Mouse (Mus musculus) erythroblast, adult 5-6 weeks (primary cell): ENCODE data around the gene Tank. TPM values are rescaled to one million over a fixed set of nuclear protein-coding genes. Genes with fewer than 3 reads are reported as not detected.

Experiments used
- ATAC-seq: replicated peaks from 2 replicates; pipeline ENCODE4 v1.8.0; 2016; ENCODE audit warnings: moderate number of reproducible peaks, mild to moderate bottlenecking, moderate TSS enrichment, inconsistent platforms; ENCODE audit not compliant: poor library complexity, low FRiP score, severe bottlenecking
- total RNA-seq, 2 experiments: library from RNA; stranded (forward) in 1 of 2; stranded (reverse) in 1 of 2; fragments of 150-400 nt in 1 of 2; fragments of 200-764, 138-1000 nt in 1 of 2; gene quantifications; 2 replicates each; pipeline versions ENCODE4 v1.2.3 to v1.2.4; 2015 to 2017; ENCODE audit warnings: low replicate concordance in 2 of 2

Tank gene
- 88.4 and 102 TPM in 2 replicates for total RNA-seq (2015; ENCODE audit: low replicate concordance)
- total RNA-seq (2017; ENCODE audit: low replicate concordance) = 65.1 and 67.1 TPM in 2 replicates

- ATAC-seq = no peak
Observed at GRCm38 (mm10) chr2:61578433-61578832, at the start of gene Tank. Gene Tank (plus strand): TSS chr2:61578585.

- ATAC-seq = no peak
Observed at GRCm38 (mm10) chr2:61532326-61532725, 46.1 kb upstream of the Tank start.

DNA sequence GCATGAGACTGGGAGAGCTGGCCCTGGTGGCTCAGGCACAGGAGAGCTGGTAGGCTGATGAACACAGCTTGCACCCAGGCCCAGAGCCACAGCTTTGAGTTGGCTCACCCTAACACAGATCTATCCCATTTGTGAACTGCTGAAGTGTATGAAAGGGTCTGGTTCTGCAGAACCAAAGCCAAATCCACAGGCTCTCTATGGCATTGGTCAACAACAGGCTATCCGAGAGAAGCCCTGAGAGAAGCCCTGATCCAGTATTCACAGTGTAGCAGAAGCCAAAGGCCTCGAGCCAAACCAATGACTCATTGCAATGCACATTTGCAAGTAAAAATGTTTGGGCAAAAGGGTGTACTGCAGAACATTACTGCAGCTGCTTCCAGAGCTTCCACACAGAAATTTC is 45.3 kb upstream of the Tank start:
- no peak for ATAC-seq

GRCm38 (mm10) chr2:61536901-61537300 is 41.5 kb upstream of the Tank start:
- ATAC-seq = no peak

DNA sequence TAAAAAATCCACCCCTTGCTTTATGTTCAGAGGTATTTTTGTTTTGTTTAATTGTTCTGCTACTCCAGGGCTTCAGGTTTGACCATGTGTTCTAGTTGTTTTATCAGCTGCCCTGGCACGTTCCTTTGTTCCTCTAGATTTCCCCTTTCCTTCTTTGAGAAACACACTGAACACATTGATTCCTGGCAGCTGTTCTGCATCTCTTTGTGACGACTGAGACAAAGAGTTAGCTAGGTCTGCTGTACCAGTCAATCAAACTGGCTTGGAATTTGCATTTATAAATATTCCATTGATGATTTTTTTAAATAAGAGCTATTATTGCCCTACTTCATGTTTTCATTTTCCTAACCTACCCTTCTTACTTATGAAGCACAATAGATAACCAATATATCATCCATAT is 39.0 kb upstream of the Tank start:
- ATAC-seq = no peak

DNA sequence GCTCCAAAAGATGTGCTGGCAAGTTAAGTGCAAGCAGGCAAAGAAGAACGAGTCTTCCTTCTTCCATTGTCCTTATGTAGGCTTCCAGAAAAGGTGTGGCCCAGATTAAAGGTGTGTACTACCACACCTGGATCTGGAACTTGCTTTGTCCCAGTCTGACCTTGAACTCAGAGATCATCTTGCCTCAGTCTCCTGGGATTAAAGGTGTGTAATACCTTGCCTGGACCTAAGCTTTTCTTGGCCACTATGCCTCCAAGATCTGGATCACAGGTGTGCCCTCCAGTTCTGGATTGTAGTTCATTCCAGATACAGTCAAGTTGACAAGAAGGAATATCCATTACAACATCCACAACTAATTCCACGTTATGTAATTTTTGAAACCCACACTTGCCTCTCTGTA is 36.0 kb upstream of the Tank start:
- no peak for ATAC-seq

DNA sequence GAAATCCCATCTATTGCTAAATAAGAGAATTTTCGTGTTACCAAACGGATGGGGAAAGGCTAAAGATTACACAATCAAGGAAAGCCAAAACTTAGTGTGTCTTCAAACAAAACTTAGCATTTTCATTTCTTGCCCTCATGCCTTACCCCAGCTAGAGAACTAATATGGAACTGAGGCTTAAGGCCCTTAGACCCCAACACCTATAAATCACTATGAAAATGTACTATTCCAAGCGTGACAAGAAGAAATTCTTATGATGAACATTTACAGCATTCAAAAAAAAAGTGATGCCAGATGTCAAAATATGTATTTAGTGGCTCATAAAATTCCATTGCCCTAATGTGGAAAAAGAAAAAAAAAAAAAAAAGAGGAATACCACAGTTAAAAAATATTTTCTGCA is 32.7 kb upstream of the Tank start:
- ATAC-seq = no peak

DNA sequence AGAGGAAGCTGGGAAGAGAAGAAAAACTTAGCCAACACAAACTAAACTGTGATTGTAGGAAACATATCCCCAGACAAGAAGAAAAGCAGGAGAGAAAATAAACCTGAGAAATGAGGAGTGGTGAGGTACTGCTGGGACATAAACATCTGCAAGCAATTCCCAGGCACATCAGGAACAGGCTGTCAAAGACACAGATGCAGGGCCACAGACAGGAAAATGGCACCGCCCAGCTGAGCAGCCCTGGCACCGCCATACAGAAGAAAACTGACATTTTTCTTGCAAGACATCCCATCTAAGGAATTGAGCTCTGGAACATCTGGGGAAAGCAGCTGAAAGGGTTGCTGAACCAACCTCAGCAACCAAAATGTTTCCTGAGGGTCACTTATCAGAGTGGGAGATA is 30.4 kb upstream of the Tank start:
- ATAC-seq = no peak

- no peak for ATAC-seq
Observed at GRCm38 (mm10) chr2:61551680-61552079, 26.7 kb upstream of the Tank start.

- no peak for ATAC-seq
Observed at GRCm38 (mm10) chr2:61555367-61555766, 23.0 kb upstream of the Tank start.

GRCm38 (mm10) chr2:61555825-61556224 is 22.6 kb upstream of the Tank start:
- ATAC-seq = no peak

GRCm38 (mm10) chr2:61556639-61557038 is 21.7 kb upstream of the Tank start:
- ATAC-seq = no peak

DNA sequence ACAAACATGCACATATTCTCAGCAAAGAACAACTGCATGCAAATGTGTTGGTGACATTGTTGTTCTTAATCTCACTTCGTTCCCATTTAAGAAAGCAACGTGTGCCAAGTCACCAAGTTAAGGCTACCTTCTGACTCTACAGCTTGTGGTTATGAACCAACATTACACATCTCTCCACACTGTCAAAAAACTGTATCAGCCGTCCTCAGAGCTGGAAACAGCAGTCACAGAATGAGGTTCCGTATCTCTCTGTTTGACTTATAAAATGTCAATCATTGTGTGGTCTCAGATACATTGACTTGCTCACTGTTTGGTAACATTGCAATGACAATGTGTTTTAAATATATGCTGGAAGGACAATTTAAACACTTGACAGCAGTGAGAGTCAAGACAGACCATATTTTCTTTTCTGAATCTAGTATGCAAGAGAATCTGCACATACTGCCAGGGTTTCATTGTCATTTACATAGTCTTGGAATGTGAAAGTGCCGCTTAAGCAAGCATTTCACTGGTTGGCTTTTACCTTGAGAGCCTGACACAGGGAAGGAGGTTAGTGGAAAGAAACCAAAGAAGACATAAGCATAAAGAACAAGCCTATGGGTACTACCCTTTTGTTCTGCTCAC is 20.4 kb upstream of the Tank start:
- no peak for ATAC-seq

- ATAC-seq = no peak
Observed at GRCm38 (mm10) chr2:61561058-61561457, 17.3 kb upstream of the Tank start.

- no peak for ATAC-seq
Observed at GRCm38 (mm10) chr2:61563202-61563601, 15.2 kb upstream of the Tank start.

GRCm38 (mm10) chr2:61567045-61567783 is 11.2 kb upstream of the Tank start:
- no peak for ATAC-seq

GRCm38 (mm10) chr2:61569181-61569580 is 9.2 kb upstream of the Tank start:
- ATAC-seq = no peak

- ATAC-seq = no peak
Observed at GRCm38 (mm10) chr2:61571343-61571955, 6.9 kb upstream of the Tank start.

DNA sequence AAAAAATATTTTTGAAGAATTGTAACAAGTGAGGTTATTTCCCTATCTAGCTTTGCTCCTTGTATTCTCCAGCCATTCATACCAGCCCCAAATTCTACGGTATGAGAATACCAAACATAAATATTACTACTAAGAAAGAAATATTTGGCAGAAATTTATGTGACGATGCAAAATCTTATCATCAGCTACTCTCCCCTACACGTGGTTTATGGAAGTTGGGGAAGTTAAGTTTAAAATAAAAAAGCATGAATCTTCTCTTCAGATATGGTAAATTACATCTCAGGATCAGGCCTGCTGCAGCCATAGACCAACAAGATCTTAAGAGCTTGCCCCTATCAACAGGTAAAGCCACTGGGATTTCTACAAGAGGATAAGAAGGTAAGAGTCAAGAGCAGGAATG is 1.9 kb upstream of the Tank start:
- ATAC-seq = no peak

DNA sequence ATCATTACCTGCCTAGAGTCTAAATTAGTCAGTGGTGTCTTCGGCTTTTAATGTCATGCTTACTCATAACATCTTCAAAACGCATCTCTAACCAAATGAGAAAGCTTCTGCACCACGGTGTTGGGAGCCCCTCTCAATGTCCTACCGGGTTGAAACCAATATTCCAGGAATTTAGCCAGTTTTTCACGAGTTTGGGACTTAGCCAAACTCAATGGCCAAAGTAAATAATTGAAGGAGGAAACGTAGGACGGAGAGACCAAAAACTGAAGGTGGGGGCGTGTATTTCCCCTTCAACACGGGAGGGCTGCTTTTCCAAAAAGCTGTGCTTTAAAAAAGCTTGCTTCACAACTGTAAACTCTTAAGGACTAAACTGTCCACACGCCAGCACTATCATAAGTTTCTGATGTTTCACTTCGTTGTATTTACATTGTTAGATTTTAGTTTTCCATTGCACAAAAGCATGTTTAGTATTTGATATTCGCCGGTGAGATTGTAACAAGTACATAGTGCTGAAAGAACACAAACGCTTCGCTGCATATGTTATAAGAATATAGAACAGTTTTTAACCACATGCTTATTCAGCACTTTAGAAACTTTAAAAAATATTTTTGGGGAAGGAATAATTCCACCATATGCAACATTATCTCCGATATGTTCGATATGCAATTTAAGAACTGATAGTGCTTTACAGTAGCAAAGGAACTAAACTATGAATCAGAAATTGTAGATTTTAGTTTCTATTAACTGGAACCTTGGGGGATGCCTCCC is 1.3 kb upstream of the Tank start:
- no peak for ATAC-seq

GRCm38 (mm10) chr2:61577696-61578062 is 706 bp upstream of the Tank start:
- ATAC-seq = no peak
